Mouse (Mus musculus): Measurements from ENCODE around the gene Ten1.

The Ten1 gene

DNA sequence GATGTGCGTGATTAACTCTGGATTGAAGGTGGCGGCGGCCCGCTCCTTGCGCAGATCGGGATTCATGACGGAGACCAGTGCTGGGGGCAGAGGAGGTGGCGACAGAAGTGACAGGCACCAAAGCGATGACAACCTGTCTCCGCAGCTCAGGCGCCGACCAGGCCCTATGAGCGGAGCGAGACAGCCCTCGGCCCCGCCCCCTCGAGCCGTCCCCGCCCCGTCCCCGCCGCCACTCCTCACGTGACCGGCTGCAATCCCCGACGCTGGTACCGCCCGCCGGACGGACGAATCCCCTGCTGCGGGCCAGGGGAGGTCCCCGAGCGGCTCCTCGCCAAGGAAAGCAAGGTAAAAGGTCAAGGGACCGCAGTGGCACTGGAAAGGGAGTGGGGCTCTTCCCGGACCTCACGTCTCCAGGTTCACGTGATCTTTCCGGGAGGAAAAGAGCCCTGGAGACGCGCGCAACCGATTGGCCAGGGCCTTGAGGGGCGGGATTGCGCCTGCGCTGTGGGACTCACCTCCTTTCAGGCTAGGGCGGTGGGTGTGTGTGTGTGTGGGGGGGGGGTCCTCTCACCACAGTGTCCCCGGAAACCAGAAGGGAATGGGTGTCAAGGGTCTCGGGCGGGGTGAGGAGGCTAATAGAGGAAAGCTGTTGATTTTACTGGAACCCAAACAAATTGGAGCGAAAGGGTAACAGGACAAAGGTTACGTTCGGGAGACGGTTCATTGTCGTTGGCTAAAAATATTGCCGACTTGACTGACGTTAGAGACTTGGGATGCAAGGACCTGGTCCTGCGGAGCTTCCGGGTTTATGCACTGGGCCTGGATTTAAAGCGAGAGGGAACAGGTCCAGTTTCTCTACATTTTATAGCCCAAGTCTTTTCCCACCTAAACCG, at the start of gene Ten1, which contains the start of gene Acox1:
Gene Ten1, plus strand, starts transcription at position 217 of the 893 bp plus-strand sequence.
Gene Acox1, minus strand, starts transcription at position 407 of the 893 bp plus-strand sequence.
- DNase-seq (ENCODE audit: low spot score), result peak; percentile 99

DNA sequence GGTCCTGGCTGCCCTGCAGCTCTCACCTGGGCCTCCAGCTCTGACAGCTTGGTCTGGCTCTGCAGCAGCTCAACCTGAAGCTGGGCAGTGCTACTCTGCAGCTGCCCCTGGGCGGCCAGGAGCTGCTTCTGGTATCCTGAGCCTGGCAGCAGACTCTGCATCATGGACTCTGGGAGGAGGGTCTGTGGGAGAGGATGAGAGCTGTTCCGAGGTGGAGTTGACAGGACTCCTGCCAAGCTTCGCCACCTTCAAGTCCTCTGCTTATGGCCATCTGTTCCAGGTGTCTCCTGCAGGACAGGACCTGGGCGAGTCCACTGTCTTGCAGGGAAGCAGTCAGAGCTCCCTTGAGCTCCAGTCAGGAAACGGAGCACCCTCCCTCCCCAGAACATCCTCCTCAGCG, 49.3 kb upstream of the Ten1 start:
- DNase-seq (ENCODE audit: low spot score), result no peak

DNA sequence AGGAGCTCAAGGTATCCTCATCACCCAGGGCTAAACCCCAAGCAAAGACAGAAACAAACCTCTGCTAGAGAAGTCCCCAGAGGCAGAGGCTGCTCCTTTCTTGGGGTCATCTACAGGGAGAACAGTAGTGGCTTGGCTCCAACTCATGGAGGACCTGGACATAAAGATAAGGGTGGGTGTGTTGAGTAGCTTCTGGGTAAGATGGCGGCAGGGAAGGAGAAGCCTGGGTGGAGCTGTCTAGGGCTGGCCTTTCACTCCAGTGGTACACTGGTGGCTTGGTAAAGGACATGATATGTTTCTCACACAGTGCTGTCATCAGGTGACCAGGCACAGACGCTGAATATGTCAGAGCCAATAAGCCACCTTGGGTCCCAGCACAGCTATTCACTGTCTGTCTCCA, 47.7 kb upstream of the Ten1 start:
- DNase-seq (ENCODE audit: low spot score), result no peak

DNA sequence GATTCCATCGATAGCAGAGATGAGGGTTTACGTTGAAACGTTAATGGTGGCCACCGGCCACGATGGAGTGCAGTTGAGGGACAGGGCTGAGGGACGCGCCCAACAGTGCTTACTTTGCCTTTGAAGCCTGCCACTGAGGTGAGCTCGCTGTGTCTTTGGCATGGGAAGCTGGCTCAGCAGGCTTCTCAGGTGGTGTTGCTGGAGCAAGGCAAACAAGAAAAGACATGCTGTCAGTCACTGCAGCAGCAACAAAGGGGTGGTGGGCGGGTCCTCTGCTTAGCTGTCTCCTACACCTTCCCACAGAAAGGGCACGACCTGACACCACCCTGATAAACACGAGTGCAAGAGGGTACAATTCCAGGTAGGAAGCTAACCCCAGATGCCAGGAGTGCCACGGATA, 37.3 kb upstream of the Ten1 start:
- no peak for DNase-seq (ENCODE audit: low spot score)

DNA sequence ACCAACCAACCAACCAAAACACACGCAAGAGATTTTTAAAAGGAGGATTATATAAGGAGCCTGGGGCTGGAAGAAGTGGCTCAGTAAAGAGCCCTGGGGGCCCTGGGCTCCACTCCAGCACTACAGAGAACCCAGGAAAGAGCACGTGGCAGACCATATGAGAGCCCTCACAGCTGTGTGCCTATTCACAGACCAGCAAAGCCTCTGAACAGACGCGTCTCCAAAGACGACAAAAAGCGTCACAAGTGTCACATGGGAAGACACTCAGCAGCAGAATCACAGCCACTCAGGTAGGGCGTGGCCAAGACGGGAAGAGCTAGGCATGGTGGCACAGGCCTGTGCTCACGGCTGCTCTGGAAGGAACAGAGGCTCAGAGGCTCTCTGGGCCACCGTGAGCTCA, 36.5 kb upstream of the Ten1 start:
- DNase-seq (ENCODE audit: low spot score), result no peak

DNA sequence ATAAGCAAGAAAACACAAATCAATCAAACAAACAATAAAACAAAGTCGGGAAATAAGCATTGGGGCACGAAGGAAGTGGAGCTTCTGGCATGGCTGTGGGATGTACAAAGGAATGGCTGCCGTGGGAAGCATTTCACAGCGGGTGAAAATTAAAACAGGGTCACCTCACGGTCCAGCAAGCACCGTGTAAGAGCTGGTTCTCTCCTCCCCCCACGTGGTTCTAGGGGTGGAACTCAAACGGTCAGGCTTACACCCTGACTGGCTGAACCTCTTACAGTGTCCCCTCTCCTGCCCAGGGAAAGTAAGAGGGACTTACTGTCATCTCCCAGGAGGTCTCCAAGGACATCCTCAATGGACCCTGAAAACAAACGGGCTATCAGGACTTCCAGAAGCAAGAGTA, 35.7 kb upstream of the Ten1 start:
- no peak for DNase-seq (ENCODE audit: low spot score)

DNA sequence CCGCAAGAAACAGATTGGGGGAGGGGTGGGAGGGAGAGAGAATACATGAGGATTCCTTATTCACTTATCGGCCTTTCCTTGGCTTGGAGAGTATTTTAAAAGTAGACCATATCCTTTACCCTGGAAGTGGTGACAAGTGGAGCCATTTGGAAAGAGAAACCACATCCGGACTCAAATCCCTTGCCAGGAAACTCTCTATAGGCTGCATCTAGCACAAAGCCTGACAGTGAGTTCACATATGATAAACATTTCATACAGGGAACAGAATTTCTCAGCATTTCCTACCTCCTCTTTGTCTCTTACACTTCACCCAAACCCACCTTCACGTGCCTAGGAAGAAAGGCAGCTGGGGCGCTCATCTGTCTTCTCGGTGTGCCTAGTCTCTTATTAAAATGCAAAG, 31.4 kb upstream of the Ten1 start:
- no peak for DNase-seq (ENCODE audit: low spot score)

DNA sequence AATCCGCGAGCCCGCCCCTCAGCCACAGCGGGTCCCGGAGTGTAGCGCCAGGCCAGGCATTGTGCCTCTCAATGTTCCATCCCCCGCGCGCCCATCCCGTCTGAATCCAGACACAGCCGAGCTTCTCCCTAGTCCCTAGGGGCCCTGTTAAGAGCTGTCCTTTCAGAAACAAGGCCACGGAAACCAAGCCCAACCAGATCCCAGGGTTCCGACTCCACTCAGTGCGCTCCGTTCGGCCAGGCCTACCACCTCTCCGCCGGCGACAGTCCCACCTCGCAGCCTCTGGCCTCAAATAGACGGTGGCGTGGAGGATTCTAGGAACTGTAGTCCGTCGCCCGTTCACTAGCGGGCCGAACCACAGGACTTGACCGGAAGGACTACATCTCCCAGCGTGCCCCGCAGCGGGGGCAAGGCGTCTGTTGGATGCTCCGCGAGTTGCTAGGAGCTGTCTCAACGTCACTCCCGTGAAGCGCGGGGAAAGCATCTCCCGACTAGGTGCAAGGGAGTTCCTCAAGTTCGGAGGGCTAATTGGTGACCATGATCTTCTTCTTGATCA, 30.7 kb upstream of the Ten1 start, which contains the start of gene Fbf1:
Gene Fbf1, minus strand, starts transcription at position 283 of the 556 bp plus-strand sequence.
- DNase-seq (ENCODE audit: low spot score), result peak; percentile 95

DNA sequence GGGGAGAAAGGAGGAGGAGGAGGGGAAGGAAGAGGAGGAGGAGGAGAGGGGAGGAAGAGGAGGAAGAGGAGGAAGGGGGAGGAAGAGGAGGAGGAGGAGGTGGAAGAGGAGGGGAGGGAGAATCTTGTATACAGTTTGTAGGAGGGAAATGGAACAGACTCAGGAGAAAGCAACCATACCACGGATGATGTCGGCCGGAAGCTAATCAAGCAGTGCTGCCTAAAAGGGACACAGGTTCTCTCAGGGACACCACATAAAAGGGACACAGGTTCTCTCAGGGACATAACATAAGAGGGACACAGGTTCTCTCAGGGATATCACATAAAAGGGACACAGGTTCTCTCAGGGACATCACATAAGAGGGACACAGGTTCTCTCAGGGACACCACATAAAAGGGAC, 29.4 kb upstream of the Ten1 start:
- DNase-seq (ENCODE audit: low spot score), result no peak

DNA sequence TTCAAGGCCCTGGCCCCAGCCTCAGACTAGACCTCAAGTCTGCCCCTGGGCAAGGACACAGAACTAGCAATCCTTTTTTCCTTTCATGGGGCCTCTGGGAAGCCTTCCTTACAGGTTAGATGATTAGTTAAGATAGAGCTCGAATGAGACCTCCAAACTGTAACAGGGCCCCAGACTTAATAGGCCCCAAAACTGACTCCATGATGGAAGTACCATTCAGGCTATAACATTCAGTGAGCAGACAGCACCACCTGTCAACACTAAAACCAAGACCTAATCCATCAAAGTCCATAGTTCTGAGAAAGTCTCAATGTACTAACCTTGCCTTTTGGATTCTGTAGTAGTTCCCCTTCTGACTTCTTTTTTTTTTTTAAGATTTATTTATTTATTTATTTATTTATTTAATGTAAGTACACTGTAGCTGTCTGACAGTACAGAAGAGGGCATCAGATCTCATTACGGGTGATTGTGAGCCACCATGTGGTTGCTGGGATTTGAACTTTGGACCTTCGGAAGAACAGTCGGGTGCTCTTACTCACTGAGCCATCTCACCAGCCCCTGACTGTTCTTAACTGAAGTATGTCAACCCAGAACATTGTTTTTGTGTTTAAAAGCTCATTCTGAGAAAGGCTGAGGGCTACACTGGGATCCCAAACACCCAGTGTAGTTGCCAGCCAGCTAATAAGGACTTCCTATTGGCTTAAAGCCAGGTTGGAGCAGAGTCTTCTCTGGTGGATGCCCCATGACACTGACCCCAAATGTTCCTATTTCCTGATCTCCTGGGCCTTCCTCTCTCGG, 28.5 kb upstream of the Ten1 start:
- DNase-seq (ENCODE audit: low spot score), result no peak

DNA sequence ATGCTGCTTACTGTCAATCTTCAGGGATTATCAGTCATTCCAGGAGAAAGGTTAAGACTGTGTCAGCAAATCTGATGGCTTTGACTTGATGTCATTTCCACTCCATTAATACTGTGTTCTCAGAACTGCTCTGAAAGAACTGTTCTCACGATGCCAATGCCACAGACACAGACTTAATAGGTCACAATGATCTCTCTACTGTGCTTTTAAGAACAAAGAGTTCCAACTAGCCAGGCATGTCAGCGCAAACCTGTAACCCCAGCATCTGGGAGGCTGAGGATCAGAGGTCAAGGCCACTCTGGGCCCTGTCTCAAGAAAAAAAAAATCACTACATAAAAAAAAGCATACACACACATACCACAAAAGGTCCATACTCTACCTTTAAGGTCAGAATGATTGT, 26.7 kb upstream of the Ten1 start:
- DNase-seq (ENCODE audit: low spot score), result peak; percentile 25

DNA sequence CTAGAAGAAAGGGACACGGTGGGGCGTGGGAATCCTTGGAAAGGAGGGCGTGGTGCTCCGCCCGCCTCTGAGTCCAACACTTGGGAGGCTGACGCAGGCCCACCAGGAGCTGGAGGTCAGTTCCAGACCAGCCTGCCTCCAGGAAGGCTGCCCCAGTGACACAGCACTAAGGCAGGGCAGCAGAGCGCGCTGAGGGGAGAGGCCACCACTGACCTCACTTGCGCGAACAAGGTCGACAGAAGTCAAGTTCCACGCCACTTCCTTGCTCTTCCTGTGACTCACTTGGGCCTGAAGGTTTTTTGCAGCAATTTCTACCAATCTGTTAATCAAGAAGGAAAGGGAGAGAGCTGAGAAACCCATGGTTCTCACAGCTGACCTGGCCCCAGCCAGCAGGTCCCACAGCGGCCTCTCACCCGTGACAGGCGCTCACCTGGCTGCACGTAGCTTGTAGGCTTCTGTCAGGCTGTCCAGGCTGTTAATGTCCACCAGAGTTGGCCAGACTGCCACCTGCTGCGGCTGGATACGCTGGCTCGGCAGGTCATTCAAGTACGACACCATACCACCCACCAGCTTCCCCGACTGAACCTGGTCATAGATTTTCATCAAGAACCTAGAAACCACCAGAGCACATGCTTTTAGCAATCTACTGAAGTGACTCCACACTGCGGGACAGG, 23.7 kb upstream of the Ten1 start:
- DNase-seq (ENCODE audit: low spot score), result no peak

DNA sequence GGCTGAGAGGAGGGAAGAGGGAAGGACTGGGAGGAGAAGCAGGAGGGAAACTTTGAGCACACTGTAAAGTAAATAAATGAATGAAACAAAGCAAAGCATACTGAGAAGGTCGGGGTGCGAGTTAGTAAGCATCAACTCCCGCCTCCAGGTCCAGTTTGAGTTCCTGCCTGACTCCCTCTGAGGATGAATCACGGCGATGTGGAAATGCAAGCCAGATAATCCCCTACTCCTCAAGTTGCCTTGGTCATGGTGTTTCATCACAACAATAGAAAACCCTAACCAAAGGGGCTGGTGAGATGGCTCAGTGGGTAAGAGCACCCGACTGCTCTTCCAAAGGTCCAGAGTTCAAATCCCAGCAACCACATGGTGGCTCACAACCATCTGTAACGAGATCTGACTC, 22.6 kb upstream of the Ten1 start:
- DNase-seq (ENCODE audit: low spot score), result no peak

DNA sequence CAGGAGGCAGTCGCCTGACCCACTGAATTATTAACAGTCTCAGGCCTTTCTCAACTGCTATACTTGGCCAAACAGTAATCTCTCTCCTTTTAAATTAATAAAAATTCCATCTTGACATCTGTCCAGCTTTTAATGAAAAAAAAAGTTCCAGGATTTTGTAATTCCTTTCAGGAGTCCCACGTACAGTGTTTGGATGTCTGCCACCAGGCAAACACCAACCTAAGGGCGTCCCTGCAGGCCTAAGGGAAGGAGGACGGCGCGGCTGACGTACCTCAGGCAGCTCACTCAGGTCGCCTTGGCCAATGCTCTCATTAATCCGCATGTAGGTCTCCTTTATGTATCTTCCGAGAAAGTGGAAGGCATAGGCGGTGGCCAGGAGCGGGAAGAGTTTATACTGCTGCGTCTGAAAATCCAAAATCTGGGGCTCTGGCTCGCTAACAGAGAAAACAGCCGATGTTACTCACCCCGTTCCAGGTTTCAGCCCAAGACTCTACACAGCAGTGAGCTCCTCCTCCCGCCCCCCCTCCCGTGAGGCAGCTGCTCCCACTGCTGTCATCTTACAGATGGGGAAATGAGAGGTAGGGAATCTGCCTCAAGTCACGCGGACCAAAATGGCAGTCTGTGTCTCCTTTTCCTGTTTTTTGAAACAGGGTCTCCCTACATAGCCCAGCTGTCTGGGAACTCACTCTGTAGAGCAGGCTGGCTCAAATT, 20.1 kb upstream of the Ten1 start:
- no peak for DNase-seq (ENCODE audit: low spot score)

DNA sequence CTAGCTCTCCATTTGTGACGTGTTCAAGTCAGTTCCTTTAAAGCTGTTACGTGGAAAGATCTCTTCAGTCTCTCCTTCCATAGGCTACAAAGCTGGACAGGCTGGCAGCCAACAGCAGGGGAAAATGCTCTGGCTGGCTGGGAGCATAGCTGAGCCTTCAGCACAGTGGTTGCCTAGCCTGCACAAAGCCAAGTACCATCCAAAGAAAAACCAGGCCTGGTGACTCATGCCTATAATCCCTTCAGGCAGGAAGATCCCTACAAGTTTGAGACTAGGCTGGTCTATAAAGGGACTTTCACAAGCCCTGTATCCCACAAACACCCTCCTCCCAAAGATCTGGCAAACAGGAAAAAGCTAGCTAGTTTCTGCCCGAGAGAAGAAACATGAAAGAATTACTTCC, 12.8 kb upstream of the Ten1 start:
- DNase-seq (ENCODE audit: low spot score), result no peak

DNA sequence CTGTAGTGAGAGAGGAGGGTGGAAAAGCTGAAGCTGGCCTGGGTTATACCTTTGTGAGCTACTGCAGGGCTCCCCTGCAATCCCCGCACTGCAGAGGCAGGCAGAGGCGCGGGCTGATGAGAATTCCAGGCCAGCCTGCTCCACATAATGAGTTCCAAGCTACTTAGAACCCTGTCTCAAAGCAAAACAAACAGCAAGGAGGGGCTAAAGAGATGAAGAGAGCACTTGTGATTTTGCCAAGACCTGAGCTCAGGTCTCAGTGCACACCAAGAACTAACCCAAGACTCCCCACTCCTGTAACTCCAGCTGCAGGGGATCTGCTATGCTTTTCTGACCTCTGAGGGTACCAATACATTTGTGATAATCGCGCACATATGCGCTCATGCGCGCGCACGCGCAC, 12.3 kb upstream of the Ten1 start:
- no peak for DNase-seq (ENCODE audit: low spot score)

DNA sequence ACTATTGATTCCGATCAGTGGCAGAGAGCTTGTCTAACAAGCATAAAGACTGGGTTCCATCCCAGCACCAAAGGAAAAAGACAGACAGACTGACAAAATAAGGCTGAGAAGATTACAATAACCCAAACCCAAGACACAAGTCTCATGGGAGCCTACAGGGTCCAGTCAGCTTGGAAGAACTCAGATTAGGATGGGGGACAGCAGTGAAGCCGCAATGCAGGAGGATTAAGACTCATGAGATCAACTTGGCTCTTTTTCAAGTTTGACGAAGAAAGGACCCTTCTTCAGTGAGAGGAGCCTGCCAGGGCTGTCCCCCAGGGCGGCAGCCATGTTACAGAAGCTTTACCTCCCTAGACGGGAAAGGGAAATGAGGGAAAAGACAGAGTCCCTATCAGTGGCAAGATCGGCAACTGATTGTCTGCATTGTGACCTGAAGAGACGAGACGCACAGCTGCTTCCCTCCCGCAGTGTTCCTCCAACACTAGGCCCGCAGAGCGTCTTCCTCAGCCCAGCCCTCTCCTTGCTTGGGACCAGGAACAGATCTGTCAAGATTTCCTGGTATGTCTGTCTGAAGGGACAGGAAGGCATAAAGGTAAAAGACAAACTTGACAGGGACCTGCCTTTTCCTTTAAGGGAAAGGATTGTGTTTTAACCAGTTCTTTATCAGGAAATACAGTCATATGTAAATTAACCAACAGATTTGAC, 11.3 kb upstream of the Ten1 start:
- no peak for DNase-seq (ENCODE audit: low spot score)

DNA sequence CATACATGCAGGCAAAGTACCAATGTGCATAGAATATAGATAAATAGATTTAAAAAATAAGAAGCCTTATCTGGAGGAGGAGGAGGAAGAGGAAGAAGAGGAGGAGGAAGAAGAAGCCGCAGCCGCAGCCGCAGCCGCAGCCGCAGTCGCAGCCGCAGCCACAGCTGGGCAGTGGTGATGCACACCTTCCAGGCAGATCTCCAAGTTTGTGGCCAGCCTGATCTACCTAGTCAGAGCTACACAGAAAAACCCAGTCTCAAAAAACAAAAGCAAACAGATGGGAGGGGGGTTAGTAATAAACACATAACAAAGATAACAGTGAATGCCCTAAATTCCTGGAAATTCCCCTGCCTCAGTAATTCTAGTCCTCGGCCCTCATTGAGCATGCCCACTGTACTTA, 4.0 kb upstream of the Ten1 start:
- DNase-seq (ENCODE audit: low spot score), result no peak

DNA sequence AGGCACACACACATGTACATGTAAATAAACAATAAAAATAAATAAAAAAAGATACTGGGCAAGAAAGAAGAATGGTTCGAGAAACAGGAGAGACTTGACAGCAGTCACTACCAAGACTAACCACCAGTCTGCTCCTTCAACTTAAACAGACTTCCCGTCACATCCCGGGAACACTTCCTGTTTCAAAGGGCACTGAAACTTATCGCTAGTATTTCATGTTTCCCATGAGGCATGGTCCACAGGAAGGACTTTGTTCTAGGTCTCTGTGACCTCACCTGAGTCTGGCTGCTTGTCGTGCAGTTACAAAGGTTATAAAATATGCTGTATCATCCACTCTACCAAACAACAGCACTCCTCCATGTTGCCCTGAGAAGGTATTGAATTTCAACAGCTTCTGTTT, 3.4 kb upstream of the Ten1 start:
- DNase-seq (ENCODE audit: low spot score), result peak; percentile 76

DNA sequence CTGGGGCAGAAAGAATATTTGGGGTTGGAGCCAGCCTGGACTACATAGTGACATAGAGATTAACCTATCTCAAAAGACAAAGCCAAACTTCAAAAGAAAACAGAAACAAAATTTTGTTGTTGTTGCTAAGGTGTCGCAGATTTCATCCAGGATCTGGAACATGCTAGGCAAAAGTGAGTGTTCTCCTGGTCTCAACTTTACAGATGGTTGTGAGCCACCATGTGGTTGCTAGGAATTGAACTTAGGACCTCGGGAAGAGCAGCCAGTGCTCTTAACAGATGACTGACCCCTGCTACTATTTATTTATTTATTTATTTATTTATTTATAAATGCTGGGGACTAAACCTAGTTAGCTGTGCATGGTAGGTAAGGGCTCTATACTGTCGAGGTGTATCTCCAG, 2.3 kb upstream of the Ten1 start:
- DNase-seq (ENCODE audit: low spot score), result no peak
